Mouse (Mus musculus) cerebellum, adult (tissue): ENCODE data around the gene Scrg1.
"Not testable (repeated sequence)": the region's sequence is repeated elsewhere in the genome, so short reads cannot be mapped to it uniquely, and the experiment has no call there.

Source experiments
- ATAC-seq: cut with Nextera tagmentation; 2 replicates; pipeline ENCODE4 v1.9.2; 2017; ENCODE audit warnings: mild to moderate bottlenecking, moderate library complexity, mixed read lengths; ENCODE audit not compliant: insufficient number of reproducible peaks, low FRiP score, low TSS enrichment

Scrg1 gene

GRCm38 (mm10) chr8:57505500-57505899 is 49.8 kb downstream of the Scrg1 start:
- ATAC-seq = not testable (repeated sequence)

- no peak for ATAC-seq
Observed at GRCm38 (mm10) chr8:57507556-57508063, 51.9 kb downstream of the Scrg1 start.

- no peak for ATAC-seq
Observed at GRCm38 (mm10) chr8:57508657-57509056, 52.9 kb downstream of the Scrg1 start.

GRCm38 (mm10) chr8:57510791-57511315 is 55.1 kb downstream of the Scrg1 start:
- peak; percentile 12; the same call in 1 of the 2 replicates for ATAC-seq

- ATAC-seq = peak; percentile 100
Observed at GRCm38 (mm10) chr8:57511316-57512118, 55.8 kb downstream of the Scrg1 start, which contains the start of gene Hmgb2. Gene Hmgb2 (plus strand): TSS chr8:57511907.

DNA sequence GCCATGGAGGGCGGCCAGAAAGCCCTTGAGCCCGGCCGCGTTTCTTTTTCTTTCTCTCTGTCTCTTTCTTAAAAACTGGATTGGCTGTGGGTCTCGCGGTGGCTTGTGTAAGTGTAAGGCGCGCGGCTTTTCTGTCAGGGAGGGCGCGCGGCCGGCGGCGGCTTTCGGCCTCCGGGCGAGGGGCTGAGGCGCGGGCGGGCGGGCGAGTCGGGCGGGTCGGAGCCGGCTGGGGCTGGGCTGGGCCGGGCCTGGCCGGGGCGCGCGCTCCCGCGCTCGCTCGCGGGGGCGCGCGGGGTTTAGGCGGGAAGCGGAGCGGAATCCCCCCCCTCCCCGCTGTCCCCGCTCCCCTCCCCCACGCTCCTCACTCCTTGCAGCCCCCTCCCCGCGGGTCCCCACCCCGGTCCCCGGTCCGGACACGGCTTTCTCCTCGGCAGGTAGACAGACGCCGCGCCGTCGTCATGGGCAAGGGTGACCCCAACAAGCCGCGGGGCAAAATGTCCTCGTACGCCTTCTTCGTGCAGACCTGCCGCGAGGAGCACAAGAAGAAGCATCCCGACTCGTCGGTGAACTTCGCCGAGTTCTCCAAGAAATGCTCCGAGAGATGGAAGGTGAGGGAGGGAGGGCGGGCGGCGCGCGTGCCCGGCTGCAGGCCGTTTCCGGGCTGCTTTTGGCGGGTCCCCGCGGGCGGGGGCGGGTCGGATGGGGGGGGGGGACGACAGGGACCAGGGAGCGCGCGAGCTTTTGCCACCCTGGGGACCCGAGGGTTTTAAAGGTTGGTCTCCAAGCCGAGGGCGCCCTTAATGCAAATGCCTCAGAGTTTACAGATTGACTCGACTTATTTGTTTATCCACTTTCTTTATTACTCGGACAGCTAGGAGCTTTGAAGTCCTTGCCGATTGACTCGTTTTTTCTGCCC is 56.7 kb downstream of the Scrg1 start:
- ATAC-seq = peak; percentile 17

DNA sequence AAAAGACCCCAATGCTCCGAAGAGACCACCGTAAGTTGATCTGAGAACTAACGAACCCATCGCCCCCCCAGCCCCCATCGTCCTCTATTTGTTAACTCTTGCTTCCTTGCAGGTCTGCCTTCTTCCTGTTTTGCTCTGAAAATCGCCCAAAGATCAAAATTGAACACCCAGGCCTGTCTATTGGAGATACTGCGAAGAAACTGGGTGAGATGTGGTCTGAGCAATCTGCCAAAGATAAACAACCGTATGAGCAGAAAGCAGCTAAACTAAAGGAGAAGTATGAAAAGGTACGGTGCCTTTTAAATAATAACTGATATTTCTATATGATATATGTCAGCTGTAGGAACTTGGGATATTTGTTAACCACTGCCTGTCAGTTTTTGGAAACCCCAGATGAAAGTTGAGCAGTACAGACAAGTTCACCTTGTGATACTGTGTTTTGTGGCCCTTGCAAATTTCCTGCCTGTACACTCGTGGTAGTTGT is 57.5 kb downstream of the Scrg1 start:
- not testable (repeated sequence) for ATAC-seq

DNA sequence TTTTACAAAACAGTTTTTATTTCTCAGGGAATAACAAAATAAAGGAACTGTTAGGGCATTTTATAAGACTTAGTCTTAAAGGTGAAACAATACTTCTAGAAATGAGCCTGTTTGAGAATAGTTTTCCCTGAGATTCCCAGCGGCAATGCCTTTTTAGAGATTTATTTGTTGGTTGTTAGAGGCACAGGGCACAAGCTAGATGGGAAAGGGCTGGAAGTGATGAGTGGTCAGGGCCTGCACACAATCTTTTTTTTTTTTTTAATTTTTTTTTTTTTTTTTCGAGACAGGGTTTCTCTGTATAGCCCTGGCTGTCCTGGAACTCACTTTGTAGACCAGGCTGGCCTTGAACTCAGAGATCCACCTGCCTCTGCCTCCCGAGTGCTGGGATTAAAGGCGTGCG is 61.0 kb downstream of the Scrg1 start:
- ATAC-seq = not testable (repeated sequence)

DNA sequence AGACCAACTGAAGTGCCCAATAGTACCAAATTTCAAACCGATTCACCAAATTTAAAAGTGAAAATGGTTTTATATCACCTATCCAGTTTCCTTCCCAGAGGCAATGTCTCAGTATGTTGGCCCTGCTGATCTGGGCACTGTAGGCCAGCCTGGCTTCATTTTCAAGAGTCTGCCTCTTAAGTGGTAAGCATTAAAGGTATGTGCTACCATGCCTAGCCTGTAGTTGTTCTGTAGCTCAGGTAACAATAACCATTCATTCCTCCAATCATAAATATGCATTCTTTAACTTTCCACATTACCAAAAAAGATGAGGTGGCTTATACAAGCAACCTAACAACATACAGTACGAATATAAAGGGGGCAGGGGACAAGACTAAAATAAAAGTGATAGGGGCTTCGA is 62.0 kb downstream of the Scrg1 start:
- ATAC-seq = no peak

DNA sequence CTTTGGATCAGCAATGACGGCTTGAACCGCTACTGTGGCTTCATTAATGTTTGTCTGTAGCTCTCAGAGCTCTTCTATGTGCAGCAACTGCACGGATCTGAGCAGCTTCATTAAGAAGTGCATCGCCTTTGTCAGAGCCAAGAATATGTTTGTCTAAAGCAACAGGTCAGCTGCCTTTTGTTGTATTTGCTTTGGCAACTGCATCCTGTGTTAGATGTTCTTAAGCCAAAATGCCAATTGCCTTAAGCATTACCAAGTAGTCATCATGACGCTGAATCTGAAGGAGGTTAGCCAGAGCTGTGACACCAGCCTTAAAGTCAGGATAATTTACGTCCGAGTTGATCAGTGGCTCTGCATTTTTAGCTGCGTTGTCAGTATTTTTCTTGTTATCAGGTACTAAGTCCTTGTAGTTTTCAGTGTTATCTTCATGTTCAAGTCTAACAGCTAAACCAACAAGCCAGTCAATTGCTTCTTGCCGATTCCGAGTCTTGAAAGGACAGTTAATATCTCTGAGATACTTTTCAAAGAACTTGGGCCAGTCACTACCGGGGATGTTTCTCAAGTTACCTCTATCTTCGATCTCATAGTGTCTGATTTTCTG is 64.6 kb downstream of the Scrg1 start:
- ATAC-seq = no peak
